Mouse (Mus musculus): ENCODE measurements around the gene Gys1. TPM values are rescaled to one million over a fixed set of nuclear protein-coding genes. Genes with fewer than 3 reads are reported as not detected.
"Not testable (repeated sequence)": the region's sequence is repeated elsewhere in the genome, so short reads cannot be mapped to it uniquely, and the experiment has no call there.

The Gys1 gene
- polyA plus RNA-seq, 1 experiment from 2014 or later, result 45.9 TPM

DNA sequence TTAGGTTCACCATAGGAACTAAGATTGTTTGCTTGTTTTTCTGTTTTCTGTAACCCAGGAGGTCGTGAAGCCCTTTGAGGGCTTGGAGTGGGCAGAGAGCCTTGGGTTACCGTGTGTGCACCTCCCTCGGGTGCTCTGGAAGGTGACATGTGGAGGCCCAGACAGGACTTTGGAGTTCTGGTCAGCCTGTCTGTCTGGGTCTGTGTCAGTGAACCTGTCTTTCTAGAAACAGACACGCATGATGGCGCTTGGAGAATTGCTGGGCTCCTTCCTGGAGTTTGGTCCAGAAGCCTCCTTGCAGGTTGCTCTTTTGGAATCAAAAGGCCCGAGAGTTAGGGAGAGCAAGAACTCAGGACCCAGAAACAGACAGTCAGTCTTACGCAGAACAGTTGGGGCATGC is 25.7 kb downstream of the Gys1 start:
- peak overlapping the region; percentile 85 for H3K27ac ChIP-seq
- H3K4me1 ChIP-seq, result peaks cover 43% of the 10 kb centered on the region
- peaks cover 66% of the 10 kb centered on the region for H3K36me3 ChIP-seq
- H3K4me2 ChIP-seq (replicated peaks), result peak overlapping the region; percentile 66
- H3K27me3 ChIP-seq, result no peaks in the 10 kb centered on the region
- no peak for ATAC-seq (ENCODE audit: low FRiP score, low read depth)
- peak overlapping the region; percentile 89 for H3K4me3 ChIP-seq
- 78% methylated on average over 7 of the region's 7 CpGs for WGBS
- H3K9ac ChIP-seq, result peak overlapping the region; percentile 59
- H3K9me3 ChIP-seq, result no peaks in the 10 kb centered on the region

DNA sequence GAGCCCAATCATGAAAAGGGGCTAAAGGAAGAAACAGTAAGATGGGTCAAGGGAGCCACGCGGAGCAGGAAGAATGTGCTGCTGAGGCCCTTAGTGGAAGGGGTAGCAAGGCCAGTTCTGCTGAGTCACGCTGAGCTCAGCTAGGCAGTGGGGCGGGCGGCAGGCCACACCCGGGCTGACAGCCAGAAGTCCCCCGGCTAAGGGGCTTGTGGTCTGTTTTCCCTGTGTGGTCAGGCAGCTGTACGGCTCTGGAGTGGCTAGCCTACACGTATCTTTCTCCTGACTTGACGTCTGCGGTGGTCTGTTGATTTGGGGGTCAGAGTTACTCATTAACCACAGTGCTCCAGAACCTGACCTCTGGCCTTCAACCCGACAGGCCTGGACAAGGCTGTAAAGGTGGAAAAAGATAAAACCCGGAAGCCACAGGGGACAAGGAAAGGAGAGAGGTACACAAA is 26.2 kb downstream of the Gys1 start:
- ATAC-seq (ENCODE audit: low FRiP score, low read depth), result no peak; the same call in 1 of the 2 replicates
- no peaks in the 10 kb centered on the region for H3K27me3 ChIP-seq
- peak overlapping the region; percentile 85 for H3K27ac ChIP-seq
- peaks cover 65% of the 10 kb centered on the region for H3K36me3 ChIP-seq
- peak overlapping the region; percentile 59 for H3K9ac ChIP-seq
- H3K4me2 ChIP-seq (replicated peaks), result peak overlapping the region; percentile 66
- H3K4me3 ChIP-seq, result peak overlapping the region; percentile 89
- no peaks in the 10 kb centered on the region for H3K9me3 ChIP-seq
- H3K4me1 ChIP-seq, result peaks cover 48% of the 10 kb centered on the region
- WGBS, result 19% methylated on average over 13 of the region's 13 CpGs

DNA sequence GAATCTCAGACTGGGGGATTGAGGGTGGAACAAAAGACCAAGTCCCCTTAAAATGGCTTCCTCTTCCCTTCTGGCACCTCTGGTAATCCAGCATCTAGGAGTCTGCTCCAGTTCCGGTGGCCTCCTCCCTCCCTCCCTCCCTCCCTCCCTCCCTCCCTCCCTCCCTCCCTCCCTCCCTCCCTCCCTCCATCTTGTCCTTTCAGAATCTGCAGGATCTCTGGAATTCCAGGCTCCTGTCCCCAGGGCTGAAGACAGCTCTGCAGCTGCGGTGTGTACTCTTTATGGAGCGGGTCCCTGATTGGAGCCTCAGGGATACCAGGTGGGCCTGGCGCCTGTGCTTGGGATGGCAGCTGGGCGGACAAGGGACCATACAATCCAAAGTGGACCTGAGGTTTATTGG is 26.7 kb downstream of the Gys1 start:
- peaks cover 49% of the 10 kb centered on the region for H3K4me1 ChIP-seq
- peaks cover 62% of the 10 kb centered on the region for H3K36me3 ChIP-seq
- no peak overlapping the region for H3K9ac ChIP-seq
- no peak overlapping the region for H3K4me3 ChIP-seq
- no peaks in the 10 kb centered on the region for H3K27me3 ChIP-seq
- peak overlapping the region; percentile 85 for H3K27ac ChIP-seq
- peak overlapping the region; percentile 66; the same call in 1 of the 2 replicates for H3K4me2 ChIP-seq (replicated peaks)
- H3K9me3 ChIP-seq, result no peaks in the 10 kb centered on the region
- ATAC-seq (ENCODE audit: low FRiP score, low read depth), result no peak
- 67% methylated on average over 4 of the region's 5 CpGs for WGBS

- no peak overlapping the region for H3K4me3 ChIP-seq
- no peak overlapping the region; the same call in 1 of the 2 replicates for H3K27ac ChIP-seq
- no peak overlapping the region for H3K4me2 ChIP-seq (replicated peaks)
- H3K27me3 ChIP-seq, result no peaks in the 10 kb centered on the region
- peaks cover 60% of the 10 kb centered on the region for H3K36me3 ChIP-seq
- H3K9me3 ChIP-seq, result no peaks in the 10 kb centered on the region
- peaks cover 44% of the 10 kb centered on the region for H3K4me1 ChIP-seq
- no peak for ATAC-seq (ENCODE audit: low FRiP score, low read depth)
- no peak overlapping the region for H3K9ac ChIP-seq
- 89% methylated on average over 4 of the region's 4 CpGs for WGBS
These were observed 27.1 kb downstream of the Gys1 start for GRCm38 (mm10) chr7:45461781-45462180.

- H3K36me3 ChIP-seq, result peaks cover 54% of the 10 kb centered on the region
- H3K4me3 ChIP-seq, result no peak overlapping the region
- H3K4me2 ChIP-seq (replicated peaks), result no peak overlapping the region
- ATAC-seq (ENCODE audit: low FRiP score, low read depth), result no peak
- H3K27ac ChIP-seq, result no peak overlapping the region
- WGBS, result 78% methylated on average over 4 of the region's 4 CpGs
- H3K27me3 ChIP-seq, result no peaks in the 10 kb centered on the region
- H3K9ac ChIP-seq, result no peak overlapping the region
- peaks cover 42% of the 10 kb centered on the region for H3K4me1 ChIP-seq
- H3K9me3 ChIP-seq, result no peaks in the 10 kb centered on the region
These were observed 27.7 kb downstream of the Gys1 start for GRCm38 (mm10) chr7:45462325-45462724.

DNA sequence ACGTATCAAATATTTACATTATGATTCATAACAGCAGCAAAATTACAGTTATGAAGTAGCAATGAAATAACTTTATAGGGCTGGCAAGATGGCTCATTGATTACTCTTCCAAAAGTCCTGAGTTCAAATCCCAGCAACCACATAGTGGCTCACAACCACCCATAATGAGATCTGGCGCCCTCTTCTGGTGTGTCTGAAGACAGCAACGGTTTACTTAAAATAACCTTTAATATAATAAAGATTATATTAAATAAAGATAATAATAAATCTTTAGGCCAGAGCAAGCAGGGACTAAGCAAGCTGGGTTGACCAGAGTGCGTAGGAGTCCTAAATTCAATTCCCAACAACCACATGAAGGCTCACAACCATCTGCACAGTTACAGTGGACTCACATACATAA is 28.2 kb downstream of the Gys1 start:
- peaks cover 38% of the 10 kb centered on the region for H3K4me1 ChIP-seq
- not testable (repeated sequence) for H3K27me3 ChIP-seq; H3K9ac ChIP-seq; H3K27ac ChIP-seq; H3K4me3 ChIP-seq; H3K9me3 ChIP-seq; ATAC-seq (ENCODE audit: low FRiP score, low read depth); H3K4me2 ChIP-seq (replicated peaks)
- 76% methylated on average over 4 of the region's 4 CpGs for WGBS
- H3K36me3 ChIP-seq, result peaks cover 49% of the 10 kb centered on the region

DNA sequence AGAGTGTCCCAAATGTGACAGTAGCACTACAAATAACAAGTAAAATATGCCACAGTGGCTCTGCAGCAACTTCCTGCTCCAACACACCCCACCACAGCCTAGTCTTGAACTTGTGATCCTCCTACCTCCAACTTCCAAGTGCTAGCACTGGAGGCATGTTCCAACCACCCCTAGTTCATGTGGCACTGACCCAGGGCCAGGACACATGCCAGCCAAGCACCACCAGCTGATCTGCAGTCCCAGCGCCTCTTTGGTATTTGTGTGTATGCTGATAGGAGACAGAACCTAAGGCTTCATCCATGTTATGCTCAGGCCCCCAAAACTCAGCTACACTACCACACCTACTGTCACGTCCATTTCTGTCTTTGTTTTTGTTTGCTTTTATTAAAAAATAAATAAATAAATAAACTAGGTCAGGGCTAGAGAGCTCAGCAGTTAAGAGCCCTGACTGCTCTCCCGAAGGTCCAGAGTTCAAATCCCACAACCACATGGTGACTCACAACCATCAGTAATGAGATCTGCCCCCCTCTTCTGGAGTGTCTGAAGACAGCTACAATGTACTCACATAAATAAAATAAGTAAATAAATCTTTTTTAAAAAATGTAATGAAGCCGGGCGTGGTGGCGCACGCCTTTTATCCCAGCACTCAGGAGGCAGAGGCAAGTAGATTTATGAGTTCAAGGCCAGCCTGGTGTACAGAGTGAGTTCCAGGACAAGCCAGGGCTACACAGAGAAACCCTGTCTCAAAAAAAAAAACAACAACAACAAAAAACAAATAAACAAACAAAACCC is 29.5 kb downstream of the Gys1 start:
- no peak overlapping the region for H3K4me2 ChIP-seq (replicated peaks)
- H3K27me3 ChIP-seq, result no peaks in the 10 kb centered on the region
- 92% methylated on average over 7 of the region's 7 CpGs for WGBS
- no peak for ATAC-seq (ENCODE audit: low FRiP score, low read depth)
- H3K4me1 ChIP-seq, result peaks cover 33% of the 10 kb centered on the region
- no peaks in the 10 kb centered on the region for H3K9me3 ChIP-seq
- H3K9ac ChIP-seq, result no peak overlapping the region
- peaks cover 41% of the 10 kb centered on the region for H3K36me3 ChIP-seq
- H3K4me3 ChIP-seq, result no peak overlapping the region
- H3K27ac ChIP-seq, result no peak overlapping the region

DNA sequence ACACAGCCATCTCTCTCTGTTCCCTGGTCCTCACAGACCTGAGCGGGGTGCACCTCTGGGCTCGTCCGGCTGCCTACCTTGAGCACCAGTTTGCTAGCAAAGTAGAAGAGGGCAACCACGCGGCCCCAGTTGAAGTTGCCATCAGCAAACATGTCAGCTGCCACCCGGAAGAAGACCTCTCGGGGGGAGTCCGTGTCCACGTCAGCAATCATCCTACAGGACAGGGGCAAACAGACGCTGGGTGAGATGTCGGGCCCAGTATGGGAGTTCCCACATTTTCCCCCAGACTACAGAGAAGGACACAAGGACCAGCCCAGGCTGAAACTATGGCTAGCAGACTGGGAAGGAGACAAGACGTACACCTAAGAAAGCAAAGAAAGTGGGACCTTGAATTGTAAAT is 30.5 kb downstream of the Gys1 start:
- H3K4me1 ChIP-seq, result peaks cover 31% of the 10 kb centered on the region
- no peak overlapping the region for H3K27ac ChIP-seq
- WGBS, result 96% methylated on average over 12 of the region's 12 CpGs
- H3K27me3 ChIP-seq, result no peaks in the 10 kb centered on the region
- no peak for ATAC-seq (ENCODE audit: low FRiP score, low read depth)
- H3K4me3 ChIP-seq, result peak overlapping the region; percentile 85; the same call in 1 of the 2 replicates
- peaks cover 41% of the 10 kb centered on the region for H3K36me3 ChIP-seq
- peak overlapping the region; percentile 83 for H3K9ac ChIP-seq
- peak overlapping the region; percentile 70; the same call in 1 of the 2 replicates for H3K4me2 ChIP-seq (replicated peaks)
- H3K9me3 ChIP-seq, result no peaks in the 10 kb centered on the region

DNA sequence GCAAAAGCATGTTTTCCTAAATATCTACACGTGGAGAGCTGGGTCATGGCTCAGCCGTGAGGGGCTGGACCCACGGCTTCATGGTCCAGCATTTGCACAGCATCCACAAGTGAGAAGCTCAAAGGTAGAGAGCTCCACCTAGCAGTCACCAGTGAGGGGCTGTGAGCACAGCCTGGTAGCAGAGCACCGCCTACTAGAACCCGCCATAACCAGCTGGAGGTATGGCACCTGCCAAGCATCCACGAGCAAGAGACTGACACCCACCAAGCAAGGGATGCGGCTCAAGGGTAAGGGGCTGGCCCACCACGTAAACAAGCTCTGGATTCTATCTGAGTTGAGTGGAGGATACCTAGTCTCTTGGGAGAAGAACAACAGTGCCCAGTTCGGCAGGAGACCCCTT is 30.9 kb downstream of the Gys1 start:
- H3K4me1 ChIP-seq, result peaks cover 27% of the 10 kb centered on the region
- H3K36me3 ChIP-seq, result peaks cover 41% of the 10 kb centered on the region
- ATAC-seq (ENCODE audit: low FRiP score, low read depth), result no peak
- peak overlapping the region; percentile 85 for H3K4me3 ChIP-seq
- H3K27me3 ChIP-seq, result no peaks in the 10 kb centered on the region
- H3K9ac ChIP-seq, result peak overlapping the region; percentile 83
- WGBS, result 82% methylated on average over 9 of the region's 9 CpGs
- H3K4me2 ChIP-seq (replicated peaks), result peak overlapping the region; percentile 70
- no peak overlapping the region for H3K27ac ChIP-seq
- H3K9me3 ChIP-seq, result no peaks in the 10 kb centered on the region

GRCm38 (mm10) chr7:45466283-45467089 is 31.8 kb downstream of the Gys1 start, which contains the start of gene Bax:
TSS of gene Bax (minus strand) at chr7:45466898.
- Histone ChIP-seq H3K4me1 (peaks cover 19% of the 10 kb centered on the region), H3K4me2 (replicated peaks) (peak within 1 kb of the TSS; percentile 70), H3K9me3 (no peaks in the 10 kb centered on the region), H3K27ac (peak within 1 kb of the TSS; percentile 44; the same call in 1 of the 2 replicates), H3K9ac (peak within 1 kb of the TSS; percentile 83), H3K36me3 (peaks cover 40% of the 10 kb centered on the region), H3K27me3 (no peaks in the 10 kb centered on the region), H3K4me3 (peak within 1 kb of the TSS; percentile 85)
- under 1% methylated on average over 58 of the region's 58 CpGs for WGBS
- ATAC-seq (ENCODE audit: low FRiP score, low read depth), result peak; percentile 76

DNA sequence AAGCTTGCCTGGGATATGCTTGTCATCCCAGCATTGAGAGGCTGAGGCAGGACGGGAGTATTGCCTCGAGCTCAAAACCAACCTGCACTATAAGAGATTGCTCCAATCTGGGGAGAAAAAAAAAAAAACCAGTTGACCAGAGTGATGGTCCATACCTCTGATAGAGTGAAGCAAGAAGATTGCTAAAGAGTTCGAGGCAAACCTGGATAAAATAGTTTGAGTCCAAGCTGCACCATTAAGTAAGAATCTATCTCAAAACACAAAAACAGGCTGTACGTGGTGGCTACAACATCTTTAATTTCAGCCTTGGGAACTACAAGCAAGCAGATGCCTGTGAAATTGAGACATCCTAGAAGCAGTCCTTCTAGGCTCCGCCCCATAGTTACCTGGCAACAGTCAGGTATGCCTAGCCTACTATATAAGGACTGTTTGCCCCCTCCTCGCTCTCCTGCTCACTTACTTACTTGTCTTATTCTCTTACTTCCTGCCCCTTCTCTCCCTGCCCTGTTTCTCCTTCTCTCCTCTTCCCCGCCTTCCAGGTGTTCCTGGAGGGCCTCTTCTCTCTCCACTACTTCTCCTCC is 32.5 kb downstream of the Gys1 start:
- 25% methylated on average over 7 of the region's 7 CpGs for WGBS
- Histone ChIP-seq H3K27ac (no peak overlapping the region), H3K4me3 (peak overlapping the region; percentile 85), H3K36me3 (peaks cover 35% of the 10 kb centered on the region), H3K9me3 (no peaks in the 10 kb centered on the region), H3K4me1 (peaks cover 15% of the 10 kb centered on the region), H3K27me3 (no peaks in the 10 kb centered on the region), H3K9ac (peak overlapping the region; percentile 43; the same call in 1 of the 2 replicates), H3K4me2 (replicated peaks) (peak overlapping the region; percentile 70)
- no peak for ATAC-seq (ENCODE audit: low FRiP score, low read depth)

- Histone ChIP-seq H3K9me3 (no peaks in the 10 kb centered on the region), H3K36me3 (no peaks in the 10 kb centered on the region), H3K4me1 (peaks cover 9% of the 10 kb centered on the region), H3K4me2 (replicated peaks) (no peak overlapping the region), H3K27ac (no peak overlapping the region), H3K4me3 (no peak overlapping the region), H3K9ac (no peak overlapping the region), H3K27me3 (no peaks in the 10 kb centered on the region)
- 6% methylated on average over 3 of the region's 3 CpGs for WGBS
- ATAC-seq (ENCODE audit: low FRiP score, low read depth), result no peak
These were observed 36.2 kb downstream of the Gys1 start for GRCm38 (mm10) chr7:45470869-45471268.

Data from limb, embryonic 13.5 days (tissue).